Mouse (Mus musculus): ENCODE measurements at regions not wholly inside any gene's neighbourhood (a gene's known extent, or its start where the extent isn't known, plus 50 kb on each side); places are given as distances from the start of the nearest gene placed in this dataset.

DNA sequence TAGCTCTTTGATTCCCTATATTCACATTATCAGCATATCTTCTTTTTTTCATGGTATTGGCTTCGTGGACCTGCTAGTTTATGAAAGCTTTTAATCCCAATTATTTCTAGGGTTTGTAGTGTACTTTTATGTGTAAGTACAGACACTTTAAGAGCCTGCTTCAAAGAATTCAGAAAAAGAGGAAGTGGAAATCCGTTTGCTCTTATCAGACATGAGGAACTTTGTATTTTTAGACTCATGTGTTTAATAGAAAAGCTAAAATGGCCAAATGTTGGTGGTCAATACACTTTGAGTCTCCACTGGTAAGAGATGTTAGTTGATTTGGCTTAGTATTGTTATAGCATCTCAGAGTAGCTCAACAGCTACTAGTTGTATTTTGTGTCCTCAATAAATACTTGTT is 135.7 kb upstream of the Gm11096 start:
- TF ChIP-seq MAFK (IDR thresholded peaks at IDR 0.05; ENCODE audit: borderline replicate concordance, low read depth, low read length): no peak
- TF ChIP-seq EP300 (IDR thresholded peaks at IDR 0.05; ENCODE audit: low read depth in 1 of 2, low read length in 2 of 2): peak; percentile 81 to 82
- TF ChIP-seq GATA1 (IDR thresholded peaks at IDR 0.05; ENCODE audit: low read depth, low read length): peak; percentile 89
- no peak for TF ChIP-seq CTCF (IDR thresholded peaks at IDR 0.05 in 2 of 3, conservative IDR thresholded peaks at IDR 0.05 in 1 of 3; ENCODE audit: control insufficient read depth in 1 of 3, insufficient read depth in 1 of 3, low read depth in 2 of 3, low read length in 3 of 3, poor library complexity in 1 of 3, severe bottlenecking in 1 of 3)
- no peak for TF ChIP-seq GABPA (IDR thresholded peaks at IDR 0.05; ENCODE audit: low read depth, low read length)
- no peak for TF ChIP-seq MAX (IDR thresholded peaks at IDR 0.05; ENCODE audit: low read length)
- TF ChIP-seq POLR2A (IDR thresholded peaks at IDR 0.05; ENCODE audit: control insufficient read depth in 1 of 2, insufficient read depth in 1 of 2, low read depth in 1 of 2, low read length in 2 of 2, poor library complexity in 1 of 2): no peak
- peak; percentile 56; the same call in 1 of the 2 replicates for TF ChIP-seq MEF2A (IDR thresholded peaks at IDR 0.05; ENCODE audit: extremely low read depth, insufficient replicate concordance, low read depth, low read length, poor library complexity, severe bottlenecking)
- TF ChIP-seq USF1 (IDR thresholded peaks at IDR 0.05; ENCODE audit: low read depth, low read length): no peak
- no peak for TF ChIP-seq ZNF384 (IDR thresholded peaks at IDR 0.05; ENCODE audit: low read depth, low read length)
